Mouse (Mus musculus) erythroblast, embryonic 14.5 days (primary cell): ENCODE data around the gene Ak5. TPM values are rescaled to one million over a fixed set of nuclear protein-coding genes. Genes with fewer than 3 reads are reported as not detected.

ENCODE experiments used
- H3K27me3 ChIP-seq: 2 replicates; pipeline ENCODE4 v1.6.1; 2012; ENCODE audit warnings: inconsistent platforms; ENCODE audit not compliant: control insufficient read depth
- H3K36me3 ChIP-seq: 2 replicates; pipeline ENCODE4 v1.6.1; 2012; ENCODE audit warnings: mild to moderate bottlenecking, inconsistent platforms; ENCODE audit not compliant: control insufficient read depth
- H3K4me1 ChIP-seq: 2 replicates; pipeline ENCODE4 v1.6.1; 2012; ENCODE audit warnings: inconsistent platforms; ENCODE audit not compliant: control insufficient read depth
- H3K4me3 ChIP-seq: replicated peaks from 2 replicates; pipeline ENCODE3; 2012; ENCODE audit warnings: moderate library complexity, mild to moderate bottlenecking, inconsistent platforms
- H3K9me3 ChIP-seq: 2 replicates; pipeline ENCODE4 v1.6.1; 2012; ENCODE audit warnings: low read length, inconsistent platforms, mixed read lengths; ENCODE audit not compliant: control insufficient read depth
- GATA1 ChIP-seq: IDR thresholded peaks from 2 replicates; pipeline ENCODE4 v1.6.1; 2012; ENCODE audit warnings: low read length, inconsistent platforms, mixed read lengths
- TAL1 ChIP-seq: IDR thresholded peaks from 3 replicates; pipeline ENCODE4 v1.6.1; 2012; ENCODE audit warnings: low read length, inconsistent platforms, mixed read lengths
- polyA plus RNA-seq: library from polyadenylated mRNA; stranded (reverse); fragments of >175 nt; gene quantifications from 2 replicates; pipeline ENCODE4 v1.2.3, GENCODE M21; 2012

The Ak5 gene
- polyA plus RNA-seq, 1 experiment = not detected

GRCm38 (mm10) chr3:152457308-152458035, 210.7 kb downstream of the Ak5 start:
- Histone ChIP-seq H3K27me3 (no peaks in the 10 kb centered on the region), H3K4me3 (no peak overlapping the region), H3K36me3 (peaks cover 86% of the 10 kb centered on the region), H3K4me1 (peaks cover 6% of the 10 kb centered on the region), H3K9me3 (no peaks in the 10 kb centered on the region)
- TF ChIP-seq TAL1 (no peak), GATA1 (no peak)

DNA sequence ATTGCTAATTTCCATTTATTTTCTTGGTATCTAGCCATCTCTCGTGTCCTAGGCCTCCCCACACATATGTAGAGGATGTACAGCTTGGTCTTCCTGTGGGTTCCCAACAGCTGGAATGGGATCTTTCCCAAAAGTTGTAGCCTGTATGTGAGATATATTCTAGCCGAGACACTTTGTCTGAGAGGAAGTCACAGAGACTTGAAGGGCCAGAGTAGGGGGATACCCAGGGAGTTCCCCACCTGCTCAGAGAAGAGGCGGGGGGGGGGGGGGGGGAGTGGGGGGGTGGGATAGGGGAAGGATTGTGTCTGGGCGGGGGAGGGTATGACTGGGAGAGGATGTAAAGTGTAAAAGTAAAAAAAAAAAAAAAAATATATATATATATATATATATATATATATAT, 215.0 kb downstream of the Ak5 start:
- TF ChIP-seq GATA1 = no peak
- no peak for TF ChIP-seq TAL1

DNA sequence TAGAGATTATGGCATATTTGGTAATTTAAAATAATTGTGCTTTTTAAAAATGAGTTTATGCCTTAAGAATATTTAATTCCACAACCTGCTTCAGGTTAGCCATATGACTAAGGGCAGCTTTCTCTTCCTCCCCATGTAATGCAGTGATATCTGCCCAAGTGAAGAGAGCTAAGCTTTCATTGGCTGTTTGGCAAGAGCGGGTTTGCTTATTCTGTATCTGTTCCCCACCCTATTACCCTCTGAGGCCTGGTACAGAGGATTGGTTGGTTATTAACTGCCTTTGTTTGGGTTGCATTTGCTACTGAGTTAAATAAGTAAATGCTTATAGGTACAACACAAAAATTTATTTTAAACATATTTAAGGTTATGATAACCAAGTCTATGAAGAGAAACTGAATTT, 221.2 kb downstream of the Ak5 start:
- no peak for TF ChIP-seq GATA1
- no peak for TF ChIP-seq TAL1
- H3K4me3 ChIP-seq = no peak overlapping the region
- H3K4me1 ChIP-seq = peaks cover 8% of the 10 kb centered on the region
- no peaks in the 10 kb centered on the region for H3K27me3 ChIP-seq
- H3K36me3 ChIP-seq = peaks cover 57% of the 10 kb centered on the region
- H3K9me3 ChIP-seq = no peaks in the 10 kb centered on the region

More for the DNA sequence above, 215.0 kb downstream of the Ak5 start:
- no peaks in the 10 kb centered on the region for H3K9me3 ChIP-seq
- H3K27me3 ChIP-seq = no peaks in the 10 kb centered on the region
- peaks cover 90% of the 10 kb centered on the region for H3K36me3 ChIP-seq
- H3K4me3 ChIP-seq = no peak overlapping the region
- H3K4me1 ChIP-seq = peaks cover 6% of the 10 kb centered on the region

GRCm38 (mm10) chr3:152444114-152444513, 224.0 kb downstream of the Ak5 start:
- Histone ChIP-seq H3K4me1 (peaks cover 8% of the 10 kb centered on the region), H3K9me3 (no peaks in the 10 kb centered on the region), H3K27me3 (no peaks in the 10 kb centered on the region), H3K4me3 (no peak overlapping the region), H3K36me3 (peaks cover 36% of the 10 kb centered on the region)
- no peak for TF ChIP-seq GATA1
- TF ChIP-seq TAL1 = no peak

GRCm38 (mm10) chr3:152442795-152443194, 225.4 kb downstream of the Ak5 start:
- Histone ChIP-seq H3K27me3 (no peaks in the 10 kb centered on the region), H3K4me3 (no peak overlapping the region), H3K36me3 (peaks cover 39% of the 10 kb centered on the region), H3K9me3 (no peaks in the 10 kb centered on the region), H3K4me1 (peaks cover 8% of the 10 kb centered on the region)
- TF ChIP-seq TAL1 (no peak), GATA1 (no peak)

GRCm38 (mm10) chr3:152438068-152438467, 230.1 kb downstream of the Ak5 start:
- Histone ChIP-seq H3K4me3 (no peak overlapping the region), H3K27me3 (no peaks in the 10 kb centered on the region), H3K4me1 (peaks cover 9% of the 10 kb centered on the region; the same call in 1 of the 2 replicates), H3K9me3 (no peaks in the 10 kb centered on the region), H3K36me3 (peaks cover 44% of the 10 kb centered on the region)
- TF ChIP-seq GATA1 (no peak), TAL1 (no peak)

DNA sequence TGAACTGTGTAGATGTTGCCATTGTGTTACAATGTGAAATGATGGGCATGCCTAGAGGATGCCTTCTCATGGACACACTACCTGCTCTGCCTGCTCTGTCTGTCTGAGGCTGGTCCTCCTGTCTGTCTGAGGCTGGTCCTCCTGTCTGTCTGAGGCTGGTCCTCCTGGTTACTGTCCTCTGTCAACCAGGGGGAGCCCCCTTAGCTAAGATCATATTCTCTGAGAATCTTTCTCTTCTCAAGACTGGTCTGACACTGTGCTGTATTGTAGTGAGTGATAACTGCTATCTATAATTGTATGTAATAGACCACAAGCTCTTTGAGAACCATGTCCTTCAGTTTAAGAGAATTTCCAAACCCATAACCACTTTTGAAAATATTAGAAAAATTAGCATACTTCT, 232.6 kb downstream of the Ak5 start:
- TF ChIP-seq GATA1 = no peak
- TF ChIP-seq TAL1 = no peak
- Histone ChIP-seq H3K9me3 (no peaks in the 10 kb centered on the region), H3K4me3 (no peak overlapping the region), H3K27me3 (no peaks in the 10 kb centered on the region), H3K36me3 (peaks cover 46% of the 10 kb centered on the region), H3K4me1 (peaks cover 9% of the 10 kb centered on the region; the same call in 1 of the 2 replicates)

- Histone ChIP-seq H3K9me3 (no peaks in the 10 kb centered on the region), H3K4me3 (no peak overlapping the region), H3K27me3 (no peaks in the 10 kb centered on the region), H3K4me1 (peaks cover 9% of the 10 kb centered on the region; the same call in 1 of the 2 replicates), H3K36me3 (peaks cover 56% of the 10 kb centered on the region)
- TF ChIP-seq TAL1 (no peak), GATA1 (no peak)
These were observed 235.5 kb downstream of the Ak5 start for GRCm38 (mm10) chr3:152432677-152433076.

GRCm38 (mm10) chr3:152428925-152429324, 239.2 kb downstream of the Ak5 start:
- Histone ChIP-seq H3K4me1 (peaks cover under 1% of the 10 kb centered on the region; the same call in 1 of the 2 replicates), H3K27me3 (no peaks in the 10 kb centered on the region), H3K9me3 (no peaks in the 10 kb centered on the region), H3K4me3 (no peak overlapping the region), H3K36me3 (peaks cover 58% of the 10 kb centered on the region)
- TF ChIP-seq GATA1 = no peak
- no peak for TF ChIP-seq TAL1

Other genes with a start within 250 kb of the Ak5 start
- 0.58 and 0.65 TPM in 2 replicates for gene Pigk, start 45.7 kb upstream of the Ak5 start, polyA plus RNA-seq